23 mouse cellular contexts compared by ENCODE assay signal in the genomic region with DNA sequence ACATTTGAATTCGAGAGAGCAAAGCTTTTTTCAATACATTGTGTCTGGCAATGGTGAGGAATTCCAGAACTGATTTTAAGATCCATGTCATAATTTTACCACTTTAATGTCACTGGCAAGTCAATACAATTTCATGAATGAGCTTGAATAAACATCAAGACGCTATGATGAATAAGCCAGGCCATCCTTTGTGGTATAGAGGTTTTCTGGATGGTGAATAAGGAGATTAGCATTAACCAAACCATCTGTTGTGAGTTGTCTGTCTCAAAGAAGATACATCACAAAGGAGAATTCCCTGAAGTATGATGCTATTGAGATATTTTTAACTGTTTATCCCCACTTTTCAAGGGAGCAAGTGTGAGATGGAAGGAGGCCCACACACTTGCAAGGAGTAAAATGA.
DNase-seq lines count a peak whose midpoint lies in the region; ATAC-seq and TF ChIP-seq lines count a peak whose summit lies in the region.
"Had no signal": no experiment of that assay in that cellular context is flagged by ENCODE, and none has a peak within 500 bp of the region (broad histone marks: within the 10 kb centered on the region; RNA-seq: fewer than 3 reads in every experiment).

No protein-coding gene starts in this region.

- no peaks in the 10 kb centered on the region; the same call in 1 of the 2 replicates for H3K4me1 ChIP-seq in limb, embryonic 14.5 days (ENCODE audit: control insufficient read depth, insufficient read depth, low read length)
- peaks cover 5% of the 10 kb centered on the region; the same call in 1 of the 2 replicates for H3K4me1 ChIP-seq in limb, embryonic 10.5 days
- H3K4me1 ChIP-seq in midbrain, embryonic 14.5 days (ENCODE audit: control insufficient read depth, insufficient read depth, low read length): no peaks in the 10 kb centered on the region
- H3K4me1 ChIP-seq in midbrain, embryonic 15.5 days: no peaks in the 10 kb centered on the region
- H3K4me1 ChIP-seq: embryonic facial prominence, embryonic 15.5 days; forebrain, embryonic 12.5 days; forebrain, embryonic 15.5 days; hindbrain, embryonic 12.5 days; hindbrain, embryonic 15.5 days had no signal

- H3K36me3 ChIP-seq in limb, embryonic 14.5 days (ENCODE audit: control insufficient read depth, insufficient read depth, low read length): no peaks in the 10 kb centered on the region
- no peaks in the 10 kb centered on the region for H3K36me3 ChIP-seq in limb, embryonic 10.5 days
- H3K36me3 ChIP-seq in midbrain, embryonic 14.5 days (ENCODE audit: control insufficient read depth, insufficient read depth, low read length): no peaks in the 10 kb centered on the region
- no peaks in the 10 kb centered on the region for H3K36me3 ChIP-seq in midbrain, embryonic 15.5 days (replicated peaks)
- H3K36me3 ChIP-seq: embryonic facial prominence, embryonic 15.5 days; forebrain, embryonic 12.5 days; forebrain, embryonic 15.5 days; G1E; hindbrain, embryonic 12.5 days; hindbrain, embryonic 15.5 days had no signal

- no peak overlapping the region for H3K4me3 ChIP-seq in limb, embryonic 14.5 days (replicated peaks; ENCODE audit: low read length)
- H3K4me3 ChIP-seq in limb, embryonic 10.5 days: no peak overlapping the region
- H3K4me3 ChIP-seq in midbrain, embryonic 14.5 days (replicated peaks; ENCODE audit: low read depth, low read length): no peak overlapping the region
- no peak overlapping the region for H3K4me3 ChIP-seq in midbrain, embryonic 15.5 days
- H3K4me3 ChIP-seq: embryonic facial prominence, embryonic 15.5 days; erythroblast, embryonic 14.5 days; forebrain, embryonic 12.5 days; forebrain, embryonic 15.5 days; gastrocnemius, adult 2 months; hindbrain, embryonic 12.5 days; hindbrain, embryonic 15.5 days had no signal

- DNase-seq in limb, embryonic 14.5 days (ENCODE audit: low spot score): peak; percentile 10
- no peak for DNase-seq in limb, embryonic 10.5 days (ENCODE audit: low spot score)
- DNase-seq in midbrain, embryonic 14.5 days: peak; percentile 14
- DNase-seq in brain, embryonic 14.5 days (ENCODE audit: low read depth): peak; percentile 35
- no peak for DNase-seq in retina, postnatal 1 day
- DNase-seq: adrenal gland, postnatal 10 days; cerebellum, adult 11-12 months; cerebellum, adult 8-10 months; cerebellum, postnatal 36 days; gastrocnemius, adult 2 months; gastrocnemius, postnatal 14 days; heart, adult 11 months had no signal

- H3K27me3 ChIP-seq in limb, embryonic 14.5 days (ENCODE audit: control insufficient read depth, insufficient read depth, low read length): no peaks in the 10 kb centered on the region
- H3K27me3 ChIP-seq in limb, embryonic 10.5 days (ENCODE audit: low read depth, poor library complexity, severe bottlenecking): no peaks in the 10 kb centered on the region
- H3K27me3 ChIP-seq in midbrain, embryonic 14.5 days (ENCODE audit: control insufficient read depth, insufficient read depth, low read length): no peaks in the 10 kb centered on the region
- H3K27me3 ChIP-seq in midbrain, embryonic 15.5 days (replicated peaks): no peaks in the 10 kb centered on the region
- H3K27me3 ChIP-seq: CH12.LX; embryonic facial prominence, embryonic 15.5 days; forebrain, embryonic 12.5 days; forebrain, embryonic 15.5 days; hindbrain, embryonic 12.5 days; hindbrain, embryonic 15.5 days had no signal

- H3K9ac ChIP-seq in limb, embryonic 14.5 days (ENCODE audit: low read depth, low read length, severe bottlenecking): no peak overlapping the region
- H3K9ac ChIP-seq in midbrain, embryonic 14.5 days (replicated peaks; ENCODE audit: low read length): no peak overlapping the region
- no peak overlapping the region for H3K9ac ChIP-seq in midbrain, embryonic 15.5 days
- H3K9ac ChIP-seq: embryonic facial prominence, embryonic 15.5 days; forebrain, embryonic 12.5 days; forebrain, embryonic 15.5 days; hindbrain, embryonic 12.5 days; hindbrain, embryonic 15.5 days had no signal

- no peaks in the 10 kb centered on the region for H3K9me3 ChIP-seq in limb, embryonic 14.5 days (ENCODE audit: control insufficient read depth, low read length)
- H3K9me3 ChIP-seq in limb, embryonic 10.5 days (replicated peaks): no peaks in the 10 kb centered on the region
- H3K9me3 ChIP-seq in midbrain, embryonic 14.5 days (ENCODE audit: control insufficient read depth, low read length): no peaks in the 10 kb centered on the region
- H3K9me3 ChIP-seq in midbrain, embryonic 15.5 days: no peaks in the 10 kb centered on the region
- H3K9me3 ChIP-seq: embryonic facial prominence, embryonic 15.5 days; forebrain, embryonic 12.5 days; forebrain, embryonic 15.5 days; hindbrain, embryonic 12.5 days; hindbrain, embryonic 15.5 days had no signal

- 56% methylated on average over 2 of the region's 2 CpGs for WGBS in limb, embryonic 14.5 days
- WGBS in limb, embryonic 10.5 days: 73% methylated on average over 2 of the region's 2 CpGs
- WGBS in midbrain, embryonic 14.5 days: 30% methylated on average over 2 of the region's 2 CpGs
- WGBS in midbrain, embryonic 15.5 days: 25% methylated on average over 2 of the region's 2 CpGs

- no peak for TF ChIP-seq CTCF in brain, embryonic 14.5 days (IDR thresholded peaks at IDR 0.05; ENCODE audit: borderline replicate concordance, extremely low read depth, insufficient read depth, insufficient read length)

- TF ChIP-seq POLR2A in limb, embryonic 14.5 days (IDR thresholded peaks at IDR 0.05; ENCODE audit: borderline replicate concordance, extremely low read depth, insufficient read depth, insufficient read length): no peak
- no peak for TF ChIP-seq POLR2A in brain, embryonic 14.5 days (IDR thresholded peaks at IDR 0.05; ENCODE audit: borderline replicate concordance, extremely low read depth, insufficient read depth, insufficient read length, poor library complexity, severe bottlenecking)

- H3K4me2 ChIP-seq in limb, embryonic 14.5 days (replicated peaks; ENCODE audit: low read depth, low read length, severe bottlenecking): no peak overlapping the region
- no peak overlapping the region for H3K4me2 ChIP-seq in midbrain, embryonic 14.5 days (ENCODE audit: low read length)
- H3K4me2 ChIP-seq in midbrain, embryonic 15.5 days: no peak overlapping the region
- H3K4me2 ChIP-seq: embryonic facial prominence, embryonic 15.5 days; forebrain, embryonic 12.5 days; forebrain, embryonic 15.5 days; heart, embryonic 11.5 days; hindbrain, embryonic 12.5 days; hindbrain, embryonic 15.5 days had no signal

- ATAC-seq in limb, embryonic 14.5 days (ENCODE audit: low FRiP score, low read depth): no peak
- no peak for ATAC-seq in midbrain, embryonic 14.5 days (ENCODE audit: low FRiP score, low TSS enrichment)
- no peak for ATAC-seq in midbrain, embryonic 15.5 days (replicated peaks)
- ATAC-seq: forebrain, embryonic 15.5 days; Patski had no signal

- no peak overlapping the region for H3K27ac ChIP-seq in limb, embryonic 14.5 days (replicated peaks; ENCODE audit: low read depth, low read length)
- no peak overlapping the region for H3K27ac ChIP-seq in limb, embryonic 10.5 days
- no peak overlapping the region for H3K27ac ChIP-seq in midbrain, embryonic 14.5 days (replicated peaks; ENCODE audit: low read depth, low read length)
- H3K27ac ChIP-seq in midbrain, embryonic 15.5 days: no peak overlapping the region
- H3K27ac ChIP-seq: embryonic facial prominence, embryonic 15.5 days; forebrain, embryonic 12.5 days; forebrain, embryonic 15.5 days; gastrocnemius, adult 2 months; hindbrain, embryonic 12.5 days; hindbrain, embryonic 15.5 days had no signal

Comparison
In these comparisons a context has a peak if more than half of its experiments do, and no peak if none do; other contexts are left out.
1. DNase-seq: peak in limb, embryonic 14.5 days (single experiment), midbrain, embryonic 14.5 days (single experiment) and brain, embryonic 14.5 days (single experiment); none in limb, embryonic 10.5 days (single experiment) and retina, postnatal 1 day (single experiment).